In genomic region chr19:15340305-15340983, GRCm38 (mm10) we compare ENCODE assay signal across 11 mouse cellular contexts.
A peak's percentile ranks its signal among the peaks of the same experiment; 100 is the strongest.
DNase-seq lines count a peak whose midpoint lies in the region; ATAC-seq lines count a peak whose summit lies in the region.
"Had no signal": no experiment of that assay in that cellular context is flagged by ENCODE, and none has a peak within 500 bp of the region (broad histone marks: within the 10 kb centered on the region; RNA-seq: fewer than 3 reads in every experiment).

No protein-coding gene starts in this region.

- H3K4me1 ChIP-seq in heart, embryonic 12.5 days (replicated peaks), result no peaks in the 10 kb centered on the region
- H3K4me1 ChIP-seq in forebrain, embryonic 16.5 days (replicated peaks; ENCODE audit: control insufficient read depth, insufficient read depth, low read length), result peaks cover 13% of the 10 kb centered on the region
- peaks cover 20% of the 10 kb centered on the region for H3K4me1 ChIP-seq in midbrain, embryonic 15.5 days

- H3K9me3 ChIP-seq in heart, embryonic 12.5 days (replicated peaks), result no peaks in the 10 kb centered on the region
- no peaks in the 10 kb centered on the region for H3K9me3 ChIP-seq in forebrain, embryonic 16.5 days (ENCODE audit: control insufficient read depth, low read length)
- H3K9me3 ChIP-seq in midbrain, embryonic 15.5 days, result no peaks in the 10 kb centered on the region

- H3K4me3 ChIP-seq in heart, embryonic 12.5 days, result no peak overlapping the region
- peak overlapping the region; percentile 12 for H3K4me3 ChIP-seq in forebrain, embryonic 16.5 days (replicated peaks; ENCODE audit: low read length)
- no peak overlapping the region for H3K4me3 ChIP-seq in midbrain, embryonic 15.5 days

- no peak overlapping the region for H3K9ac ChIP-seq in heart, embryonic 12.5 days
- no peak overlapping the region for H3K9ac ChIP-seq in forebrain, embryonic 16.5 days (replicated peaks; ENCODE audit: low read depth, low read length)
- no peak overlapping the region for H3K9ac ChIP-seq in midbrain, embryonic 15.5 days
- H3K9ac ChIP-seq: lung, embryonic 14.5 days had no signal

- no peak for DNase-seq in heart, postnatal 14 days
- DNase-seq in ZHBTc4 (ENCODE audit: low read depth, low spot score) (peak; percentile 26), liver (no peak)
- DNase-seq in thymus, postnatal 14 days, result no peak
- DNase-seq: cerebellum, adult 11-12 months; lung, embryonic 14.5 days had no signal

- intact Hi-C loops in heart, postnatal 14 days (cut with DNase I), result no loop called here

- no peak for ATAC-seq in heart, embryonic 12.5 days (ENCODE audit: insufficient number of reproducible peaks, low FRiP score)
- peak; percentile 85 for ATAC-seq in forebrain, embryonic 16.5 days
- peak; percentile 93 for ATAC-seq in midbrain, embryonic 15.5 days (replicated peaks)
- no peak for ATAC-seq in frontal cortex, adult (ENCODE audit: low TSS enrichment)
- ATAC-seq: CD4-positive, CD25-positive, alpha-beta regulatory T cell, adult 4 months had no signal

- no peaks in the 10 kb centered on the region for H3K27me3 ChIP-seq in heart, embryonic 12.5 days (replicated peaks)
- no peaks in the 10 kb centered on the region for H3K27me3 ChIP-seq in forebrain, embryonic 16.5 days (replicated peaks; ENCODE audit: control insufficient read depth, insufficient read depth, low read length)
- H3K27me3 ChIP-seq in midbrain, embryonic 15.5 days (replicated peaks), result no peaks in the 10 kb centered on the region

- 46% methylated on average over 19 of the region's 19 CpGs for WGBS in heart, embryonic 12.5 days
- 18% methylated on average over 19 of the region's 19 CpGs for WGBS in forebrain, embryonic 16.5 days
- WGBS in midbrain, embryonic 15.5 days, result 34% methylated on average over 19 of the region's 19 CpGs

- no peak overlapping the region for H3K27ac ChIP-seq in heart, embryonic 12.5 days (ENCODE audit: poor library complexity, severe bottlenecking)
- H3K27ac ChIP-seq in forebrain, embryonic 16.5 days (ENCODE audit: low read length), result no peak overlapping the region
- H3K27ac ChIP-seq in midbrain, embryonic 15.5 days, result peak overlapping the region; percentile 58

- H3K4me2 ChIP-seq in heart, embryonic 12.5 days, result peak overlapping the region; percentile 38
- H3K4me2 ChIP-seq in forebrain, embryonic 16.5 days (ENCODE audit: low read length), result peak overlapping the region; percentile 47
- H3K4me2 ChIP-seq in midbrain, embryonic 15.5 days, result peak overlapping the region; percentile 26
- H3K4me2 ChIP-seq: lung, embryonic 14.5 days had no signal

- no peaks in the 10 kb centered on the region for H3K36me3 ChIP-seq in heart, embryonic 12.5 days
- H3K36me3 ChIP-seq in forebrain, embryonic 16.5 days (ENCODE audit: control insufficient read depth, insufficient read depth), result no peaks in the 10 kb centered on the region
- no peaks in the 10 kb centered on the region for H3K36me3 ChIP-seq in midbrain, embryonic 15.5 days (replicated peaks)

Comparison
In these comparisons a context has a peak if more than half of its experiments do, and no peak if none do; other contexts are left out.
1. ATAC-seq: peak in forebrain, embryonic 16.5 days (single experiment) and midbrain, embryonic 15.5 days (single experiment); none in heart, embryonic 12.5 days (single experiment) and frontal cortex, adult (single experiment).
2. Peak in every context shown above with its lines, with median percentiles within 50 percentile points of each other: H3K4me2 ChIP-seq.